Mouse (Mus musculus) forelimb bud, embryonic 11.5 days (tissue): ENCODE results near the gene Gm21943.
"Not testable (repeated sequence)": the region's sequence is repeated elsewhere in the genome, so short reads cannot be mapped to it uniquely, and the experiment has no call there.

Experiments used
- DNase-seq: peaks from one replicate; pipeline ENCODE4 v3.0.0-alpha.2; 2012; ENCODE audit warnings: low read depth, low spot score

The Gm21943 gene

GRCm38 (mm10) chrY:57533644-57534043, at the start of gene Gm21943:
Gm21943 (minus strand) TSS chrY:57533744.
- not testable (repeated sequence) for DNase-seq
